Mouse (Mus musculus) adrenal gland, adult 18-20 months (tissue): ENCODE results near the gene Lyz2. TPM values are rescaled to one million over a fixed set of nuclear protein-coding genes. Genes with fewer than 3 reads are reported as not detected.

ENCODE experiments used
- total RNA-seq, 2 experiments: library from RNA; stranded (reverse); gene quantifications; 1 replicate in 1 of 2; 2 replicates in 1 of 2; pipeline ENCODE4 v1.2.3; 2021

Lyz2 gene
- total RNA-seq, 2 experiments from 2014 or later = 173 to 444 TPM

Other genes starting within 250 kb of the Lyz2 start
- not detected for gene Lrrc10, start 237.0 kb downstream of the Lyz2 start, total RNA-seq
- 100 to 1,000 TPM; 211 to 254 TPM for gene Cct2, start 218.5 kb downstream of the Lyz2 start, total RNA-seq
- 10 to 100 TPM; 20.5 to 25.4 TPM for gene Frs2, start 133.8 kb downstream of the Lyz2 start, total RNA-seq
- gene Yeats4, start 57.8 kb downstream of the Lyz2 start, total RNA-seq = 10 to 100 TPM; 34.5 to 43.1 TPM
- gene 9530003J23Rik, start 43.6 kb downstream of the Lyz2 start, total RNA-seq = not detected
- 10 to 100 TPM; 15.0 to 32.1 TPM for gene Lyz1, start 10.5 kb upstream of the Lyz2 start, total RNA-seq
- 10 to 100 TPM; 79.2 to 79.5 TPM for gene Cpsf6, start 97.7 kb upstream of the Lyz2 start, total RNA-seq